9 mouse cellular contexts compared by ENCODE assay signal in genomic region chr15:79148533-79148932, GRCm38 (mm10). TPM values are rescaled to one million over a fixed set of nuclear protein-coding genes. Genes with fewer than 3 reads are reported as not detected.
A peak's percentile ranks its signal among the peaks of the same experiment; 100 is the strongest.
DNase-seq lines count a peak whose midpoint lies in the region; ATAC-seq lines count a peak whose summit lies in the region.
"Had no signal": no experiment of that assay in that cellular context is flagged by ENCODE, and none has a peak within 500 bp of the region (broad histone marks: within the 10 kb centered on the region; RNA-seq: fewer than 3 reads in every experiment).

No protein-coding gene starts in this region.

- no peak overlapping the region for H3K4me2 ChIP-seq in hindbrain, embryonic 14.5 days (replicated peaks)
- H3K4me2 ChIP-seq: lung, embryonic 15.5 days had no signal

- peak; percentile 38; the same call in 1 of the 2 replicates for ATAC-seq in hindbrain, embryonic 14.5 days (ENCODE audit: low FRiP score)

- H3K27me3 ChIP-seq in hindbrain, embryonic 14.5 days (ENCODE audit: control insufficient read depth, insufficient read depth, low read length) = no peaks in the 10 kb centered on the region
- H3K27me3 ChIP-seq: lung, embryonic 15.5 days had no signal

- DNase-seq in Muller cell, postnatal 12 days (ENCODE audit: inconsistent ontology term) = peak; percentile 53
- peak; percentile 69 for DNase-seq in cerebellum, adult 9-11 months
- DNase-seq in frontal cortex, postnatal 10 days (ENCODE audit: low spot score in 2 of 2) = peak; percentile 47 to 73
- DNase-seq in hindbrain, embryonic 14.5 days (ENCODE audit: low spot score) = peak; percentile 87
- peak; percentile 71 to 95 for DNase-seq in layer of hippocampus, postnatal 25 days (ENCODE audit: extremely low spot score in 1 of 2, low spot score in 1 of 2)
- DNase-seq in lung, postnatal 36 days = peak; percentile 88
- DNase-seq in right cerebral cortex, adult 2 months (ENCODE audit: low spot score in 2 of 2) = peak; percentile 78 to 85
- DNase-seq in urinary bladder, adult 18-20 months (ENCODE audit: low spot score in 2 of 2) = peak; percentile 58 to 81

- H3K27ac ChIP-seq in hindbrain, embryonic 14.5 days = no peak overlapping the region
- H3K27ac ChIP-seq: lung, embryonic 15.5 days had no signal

- 0 out of 2 replicates have a peak overlapping the region, but pooled peaks have one; percentile 20 for H3K9ac ChIP-seq in hindbrain, embryonic 14.5 days
- H3K9ac ChIP-seq: lung, embryonic 15.5 days had no signal

- peaks cover 14% of the 10 kb centered on the region; the same call in 1 of the 2 replicates for H3K4me1 ChIP-seq in hindbrain, embryonic 14.5 days (replicated peaks; ENCODE audit: control insufficient read depth, insufficient read depth, low read length)

- H3K9me3 ChIP-seq in hindbrain, embryonic 14.5 days (ENCODE audit: control insufficient read depth, low read length) = no peaks in the 10 kb centered on the region
- H3K9me3 ChIP-seq: lung, embryonic 15.5 days had no signal

- WGBS in hindbrain, embryonic 14.5 days = 50% methylated on average over 7 of the region's 7 CpGs

- peaks cover 81% of the 10 kb centered on the region for H3K36me3 ChIP-seq in hindbrain, embryonic 14.5 days (replicated peaks; ENCODE audit: control insufficient read depth, insufficient read depth)

- H3K4me3 ChIP-seq in hindbrain, embryonic 14.5 days (replicated peaks; ENCODE audit: low read length) = no peak overlapping the region
- H3K4me3 ChIP-seq: lung, embryonic 15.5 days had no signal

RNA-seq across cellular contexts. Expression of gene 1700088E04Rik, which starts 7.5 kb away (rescaled TPM):
- polyA plus RNA-seq in hindbrain, embryonic 14.5 days (2014; fragmentation: Nextera tagmentation; extraction: Ambion mirVana) = 18.3 and 19.1 TPM in 2 replicates
- 1 to 10 TPM; 9.1 to 9.6 TPM for total RNA-seq in layer of hippocampus, postnatal 25 days (2021)

RNA-seq across cellular contexts. Expression of gene Polr2f, which starts 7.7 kb away (rescaled TPM):
- 273 and 298 TPM in 2 replicates for polyA plus RNA-seq in hindbrain, embryonic 14.5 days (2014; fragmentation: Nextera tagmentation; extraction: Ambion mirVana)
- 100 to 1,000 TPM; 104 to 112 TPM for total RNA-seq in layer of hippocampus, postnatal 25 days (2021)

RNA-seq across cellular contexts. Expression of gene Sox10, which starts 16.5 kb away (rescaled TPM):
- 8.9 and 10.3 TPM in 2 replicates for polyA plus RNA-seq in hindbrain, embryonic 14.5 days (2014; fragmentation: Nextera tagmentation; extraction: Ambion mirVana)
- total RNA-seq in layer of hippocampus, postnatal 25 days (2021) = 10 to 100 TPM; 38.5 to 41.2 TPM

RNA-seq across cellular contexts. Expression of gene Micall1, which starts 39.8 kb away (rescaled TPM):
- 12.9 and 14.3 TPM in 2 replicates for polyA plus RNA-seq in hindbrain, embryonic 14.5 days (2014; fragmentation: Nextera tagmentation; extraction: Ambion mirVana)
- 10 to 100 TPM; 34.3 to 41.6 TPM for total RNA-seq in layer of hippocampus, postnatal 25 days (2021)
